Mouse (Mus musculus): ENCODE measurements around the gene Gnb1.

The Gnb1 gene

DNA sequence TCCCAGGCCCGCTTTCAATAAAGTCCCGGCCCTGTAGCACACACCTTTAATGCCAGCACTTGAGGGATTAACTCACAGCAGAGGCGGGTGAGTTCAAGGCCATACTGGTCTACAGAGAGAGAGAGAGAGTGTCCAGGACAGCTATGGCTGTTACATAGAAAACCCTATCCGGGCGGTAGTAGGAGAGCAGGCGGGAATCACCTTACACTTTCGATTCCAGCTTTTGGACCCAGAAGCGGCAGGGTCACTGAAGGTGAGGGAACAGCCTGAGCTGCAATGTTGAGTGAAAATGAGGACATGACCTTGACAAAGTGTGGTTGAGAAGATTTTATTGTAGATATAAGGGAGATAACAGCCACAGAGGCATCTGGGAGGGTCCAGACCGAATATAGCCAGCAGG is 82.7 kb downstream of the Gnb1 start:
- DNase-seq (ENCODE audit: inconsistent age in 2 of 2, low spot score in 1 of 2): peak; percentile 53 to 80

DNA sequence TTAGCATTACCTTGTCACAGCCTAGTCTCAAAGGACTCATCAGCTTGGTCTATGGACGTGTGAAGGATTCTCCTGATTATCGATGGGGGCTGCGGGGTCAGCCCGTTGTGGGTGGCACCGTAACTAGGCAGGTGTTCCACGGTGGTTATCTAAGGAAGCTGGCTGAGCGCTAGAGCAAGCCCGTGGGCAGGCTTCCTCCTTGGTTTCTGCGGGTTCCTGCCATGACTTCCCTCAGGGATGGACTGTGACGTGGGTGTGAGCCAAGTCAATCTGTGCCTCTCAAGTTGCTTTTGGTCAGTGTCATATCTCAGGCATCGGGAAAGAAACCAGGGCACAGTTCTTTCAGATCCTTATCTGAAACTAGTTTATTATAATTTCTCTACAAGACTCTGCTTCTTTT is 83.8 kb downstream of the Gnb1 start:
- DNase-seq (ENCODE audit: inconsistent age in 2 of 2, low spot score in 1 of 2): no peak

- DNase-seq (ENCODE audit: inconsistent age in 2 of 2, low spot score in 1 of 2): no peak
Observed at GRCm38 (mm10) chr4:155575521-155575920, 84.4 kb downstream of the Gnb1 start.

DNA sequence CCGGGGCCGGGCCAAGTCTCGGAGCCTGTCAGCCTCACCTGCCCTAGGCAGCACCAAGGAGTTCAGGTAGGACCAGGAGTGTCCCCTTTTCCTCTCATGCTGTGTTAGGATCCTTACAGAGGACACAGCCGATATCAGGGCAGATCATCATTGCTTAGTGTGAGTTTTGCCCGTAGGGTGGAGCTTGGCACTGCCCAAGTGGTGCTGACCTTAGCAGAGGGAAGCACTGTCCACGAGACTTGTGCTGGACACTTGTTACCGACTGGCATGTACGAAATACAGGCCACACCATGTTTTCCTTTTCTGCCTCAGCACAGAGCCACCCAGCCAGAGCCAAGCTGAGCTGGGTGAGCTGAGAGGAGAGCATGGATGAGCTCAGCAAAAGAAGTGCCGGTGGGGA is 86.0 kb downstream of the Gnb1 start:
- DNase-seq (ENCODE audit: inconsistent age in 2 of 2, low spot score in 1 of 2): peak; percentile 78 to 91

DNA sequence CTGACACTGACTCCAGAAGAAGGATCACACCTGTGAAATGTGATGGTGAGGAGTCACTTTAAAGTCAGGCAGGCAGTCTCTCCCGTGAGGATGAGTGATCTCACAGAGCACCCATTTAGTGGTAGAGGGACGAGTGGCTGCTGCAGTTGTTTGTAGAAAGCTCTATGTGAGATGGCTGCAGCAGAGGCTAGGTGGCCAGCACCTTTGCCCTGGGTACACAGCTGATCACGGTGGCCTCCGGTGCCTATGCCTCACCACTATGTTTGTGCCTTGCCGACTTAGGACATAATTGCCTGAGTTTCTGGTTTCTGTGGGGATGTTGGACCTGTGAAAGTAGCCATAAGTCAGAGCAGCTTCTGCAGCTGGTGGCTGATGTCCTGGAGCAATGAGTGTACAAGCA is 86.6 kb downstream of the Gnb1 start:
- peak; percentile 30 to 78 for DNase-seq (ENCODE audit: inconsistent age in 2 of 2, low spot score in 1 of 2)

- DNase-seq (ENCODE audit: inconsistent age in 2 of 2, low spot score in 1 of 2): peak; percentile 93 to 97
Observed at GRCm38 (mm10) chr4:155578336-155579125, 87.4 kb downstream of the Gnb1 start.

DNA sequence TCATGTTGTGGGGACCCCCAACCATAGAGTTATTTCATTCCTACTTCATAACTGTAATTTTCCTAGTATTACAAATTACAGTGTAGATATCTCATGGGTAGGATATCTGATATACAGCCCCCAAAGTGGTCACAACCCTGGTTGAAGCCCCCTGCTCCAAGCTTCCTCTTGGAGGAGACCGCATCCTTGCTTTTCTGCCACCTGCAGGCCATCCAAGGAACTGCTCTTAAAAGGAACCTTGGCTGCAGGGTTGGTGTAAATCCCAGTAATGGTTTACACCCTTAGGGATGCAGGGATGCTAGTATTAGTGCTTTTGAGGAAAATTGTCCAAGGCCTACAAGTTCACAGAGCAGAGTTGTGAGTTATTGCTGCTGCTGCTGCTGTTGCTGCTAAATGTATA is 89.3 kb downstream of the Gnb1 start:
- DNase-seq (ENCODE audit: inconsistent age in 2 of 2, low spot score in 1 of 2): peak; percentile 52 to 85

GRCm38 (mm10) chr4:155582279-155582905 is 91.2 kb downstream of the Gnb1 start:
- peak; percentile 81 to 91 for DNase-seq (ENCODE audit: inconsistent age in 2 of 2, low spot score in 1 of 2)

- peak in 1 of 2 experiments; percentile 52 for DNase-seq (ENCODE audit: inconsistent age in 2 of 2, low spot score in 1 of 2)
Observed at GRCm38 (mm10) chr4:155589356-155589755, 98.2 kb downstream of the Gnb1 start.

DNA sequence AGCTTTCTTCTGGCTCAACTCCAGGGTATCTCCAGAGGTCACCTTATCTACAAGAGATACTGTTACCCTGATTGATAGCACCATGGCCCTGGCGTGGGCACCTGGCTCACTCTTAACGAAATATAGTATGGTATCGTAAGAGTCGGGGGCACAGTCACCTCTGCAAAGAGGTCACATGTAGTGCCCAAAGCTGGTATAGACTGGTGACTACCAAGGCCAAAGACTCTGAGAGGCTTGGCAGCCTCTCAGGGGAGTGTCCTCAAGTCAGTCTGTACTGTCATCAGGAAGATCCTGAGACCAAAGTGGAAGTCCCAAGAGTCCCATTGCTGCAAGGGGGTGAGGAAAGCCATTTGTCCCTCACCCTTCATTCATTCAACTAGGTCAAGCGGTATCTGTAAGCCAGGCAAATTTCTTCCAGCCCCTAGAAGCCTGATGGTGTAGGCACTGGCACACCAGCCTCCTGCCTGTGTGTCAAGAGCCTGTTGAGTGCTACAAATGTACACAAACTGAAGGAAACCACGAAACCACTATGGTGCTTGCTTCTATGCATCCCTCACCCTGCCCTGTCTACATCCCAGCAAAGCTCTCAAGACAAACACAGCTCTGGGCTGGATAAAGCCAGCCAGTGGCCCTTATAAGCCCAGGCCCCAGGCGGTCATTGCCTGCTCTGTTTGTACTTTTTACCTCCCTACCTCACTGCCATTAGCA is 100.0 kb downstream of the Gnb1 start:
- peak; percentile 50 to 82 for DNase-seq (ENCODE audit: inconsistent age in 2 of 2, low spot score in 1 of 2)

GRCm38 (mm10) chr4:155593780-155594179 is 102.6 kb downstream of the Gnb1 start:
- DNase-seq (ENCODE audit: inconsistent age in 2 of 2, low spot score in 1 of 2): peak in 1 of 2 experiments; percentile 79

GRCm38 (mm10) chr4:155595777-155596176 is 104.6 kb downstream of the Gnb1 start:
- DNase-seq (ENCODE audit: inconsistent age in 2 of 2, low spot score in 1 of 2): peak; percentile 65 to 84

GRCm38 (mm10) chr4:155596606-155597005 is 105.4 kb downstream of the Gnb1 start:
- DNase-seq (ENCODE audit: inconsistent age in 2 of 2, low spot score in 1 of 2): peak in 1 of 2 experiments; percentile 53

DNA sequence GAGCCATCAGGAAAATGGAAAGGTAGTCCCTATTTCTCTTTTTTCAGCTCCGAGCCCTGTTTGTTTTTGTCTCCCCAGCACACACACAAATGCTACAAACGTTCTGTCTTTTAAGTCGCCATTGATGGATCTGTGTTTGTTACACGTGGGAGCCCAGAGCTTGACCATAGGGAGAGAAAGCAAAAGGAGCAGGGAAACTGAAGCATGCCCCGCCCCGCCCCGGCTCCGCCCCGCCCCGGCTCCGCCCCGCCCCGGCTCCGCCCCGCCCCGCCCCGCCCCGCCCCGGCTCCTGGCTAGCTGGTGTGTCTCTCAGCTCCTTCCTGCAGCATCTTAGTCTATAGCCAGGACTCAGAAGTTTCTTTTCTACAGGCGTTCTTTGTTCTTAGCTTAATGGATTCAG is 107.4 kb downstream of the Gnb1 start:
- no peak for DNase-seq (ENCODE audit: inconsistent age in 2 of 2, low spot score in 1 of 2)

DNA sequence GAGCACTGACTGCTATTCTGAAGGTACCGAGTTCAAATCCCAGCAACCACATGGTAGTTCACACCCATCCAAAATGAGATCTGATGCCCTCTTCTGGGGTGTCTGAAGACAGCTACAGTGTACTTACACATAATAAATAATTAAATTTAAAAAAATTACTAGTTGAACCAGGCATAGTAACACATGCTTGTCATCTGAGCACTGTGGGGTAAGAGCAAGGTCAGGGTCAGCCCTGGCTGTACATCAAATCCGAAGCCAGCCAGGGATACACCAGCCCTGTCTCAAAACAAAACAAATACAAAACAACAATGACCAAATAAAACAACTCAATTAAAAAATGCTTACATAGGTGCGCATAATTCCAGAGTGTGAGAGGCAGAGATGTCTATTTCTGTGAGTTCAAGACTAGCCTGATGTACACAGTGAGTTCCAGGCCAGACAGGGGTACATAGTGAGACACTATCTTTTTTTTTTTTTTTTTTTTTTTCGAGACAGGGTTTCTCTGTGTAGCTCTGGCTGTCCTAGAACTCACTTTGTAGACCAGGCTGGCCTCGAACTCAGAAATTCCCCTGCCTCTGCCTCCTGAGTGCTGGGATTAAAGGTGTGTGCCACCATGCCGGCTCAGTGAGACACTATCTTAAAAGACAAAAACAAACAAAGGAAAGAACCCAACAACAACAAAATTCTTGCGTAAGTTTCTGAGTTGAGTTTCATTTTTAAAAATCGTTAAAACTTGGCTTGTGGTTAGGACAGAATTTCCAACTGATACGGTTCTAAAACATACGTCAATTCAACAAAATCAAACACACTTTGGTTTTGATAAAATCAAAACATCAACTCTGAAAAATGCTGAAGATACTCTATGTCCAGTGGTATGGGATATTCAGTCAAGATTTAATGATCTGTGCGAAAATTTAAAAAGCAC is 109.0 kb downstream of the Gnb1 start:
- DNase-seq (ENCODE audit: inconsistent age in 2 of 2, low spot score in 1 of 2): peak; percentile 58 to 83

- peak; percentile 94 to 99 for DNase-seq (ENCODE audit: inconsistent age in 2 of 2, low spot score in 1 of 2)
Observed at GRCm38 (mm10) chr4:155601091-155601996, 110.2 kb downstream of the Gnb1 start, which contains the start of gene Slc35e2. Gene Slc35e2, plus strand, starts transcription at chr4:155601416.

DNA sequence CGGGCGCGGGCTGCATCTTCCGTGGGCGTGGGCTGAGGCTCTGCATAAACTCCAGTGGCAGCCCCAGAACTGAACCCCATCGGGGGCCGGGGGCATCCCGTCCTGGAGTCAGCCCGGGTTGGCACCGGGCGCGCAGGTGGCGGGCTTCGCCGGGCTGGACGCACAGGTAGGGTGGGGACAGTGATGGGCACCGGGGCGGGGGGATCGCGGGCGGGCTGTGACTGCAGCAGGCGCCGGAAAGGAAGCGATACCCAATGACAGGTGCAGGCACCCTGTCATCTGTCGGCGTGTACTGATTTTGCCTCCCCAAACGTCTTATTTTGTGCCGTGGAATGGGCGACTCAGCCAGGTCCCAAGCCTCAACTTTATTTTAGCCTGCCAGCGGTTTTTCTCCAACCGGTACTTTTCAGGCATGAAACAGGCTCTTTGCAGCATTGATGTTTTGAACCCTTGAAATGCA is 110.9 kb downstream of the Gnb1 start:
- no peak for DNase-seq (ENCODE audit: inconsistent age in 2 of 2, low spot score in 1 of 2)

DNA sequence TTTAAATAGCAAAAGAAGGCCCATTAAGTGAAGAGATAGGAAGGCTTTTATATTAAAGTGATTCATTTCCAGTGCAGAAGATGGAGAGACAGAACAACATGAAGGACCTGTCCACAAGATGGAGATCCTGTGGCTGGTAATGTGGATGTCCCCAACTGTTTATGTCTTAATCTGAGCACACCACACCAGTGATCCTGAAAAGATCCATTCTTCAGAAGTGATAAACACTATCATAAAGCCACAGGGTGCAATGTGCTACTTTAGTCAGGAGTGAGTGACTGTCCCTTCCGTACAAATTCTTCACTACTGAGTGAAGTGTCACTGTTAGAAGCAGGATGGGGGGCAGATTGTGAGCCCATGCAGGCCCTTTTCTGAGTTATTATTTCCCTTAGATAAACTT is 111.6 kb downstream of the Gnb1 start:
- DNase-seq (ENCODE audit: inconsistent age in 2 of 2, low spot score in 1 of 2): no peak

- no peak for DNase-seq (ENCODE audit: inconsistent age in 2 of 2, low spot score in 1 of 2)
Observed at GRCm38 (mm10) chr4:155603801-155604200, 112.6 kb downstream of the Gnb1 start.

- DNase-seq (ENCODE audit: inconsistent age in 2 of 2, low spot score in 1 of 2): no peak
Observed at GRCm38 (mm10) chr4:155605132-155605531, 114.0 kb downstream of the Gnb1 start.

Measured in adrenal gland, adult (tissue).